Mouse (Mus musculus) intestine, postnatal 0 days (tissue): ENCODE data around the gene Atg101. TPM values are rescaled to one million over a fixed set of nuclear protein-coding genes. Genes with fewer than 3 reads are reported as not detected.

ENCODE experiments used
- ATAC-seq: fragments of 200-750 bp; cut with Nextera tagmentation; 2 replicates; pipeline ENCODE4 v1.8.0; 2017; ENCODE audit warnings: mild to moderate bottlenecking, moderate TSS enrichment, moderate library complexity
- H3K27ac ChIP-seq: fragments of 300-500 bp; sonication (generic); 2 replicates; pipeline ENCODE4 v1.5.1; 2014; ENCODE audit warnings: mild to moderate bottlenecking, low read depth, low read length, moderate library complexity
- H3K27me3 ChIP-seq: fragments of 300-500 bp; sonication (generic); replicated peaks from 2 replicates; pipeline ENCODE4 v1.6.1; 2014; ENCODE audit warnings: low read length, mixed read lengths; ENCODE audit not compliant: control insufficient read depth, insufficient read depth
- H3K36me3 ChIP-seq: fragments of 300-500 bp; sonication (generic); 2 replicates; pipeline ENCODE4 v1.6.1; 2014; ENCODE audit warnings: mild to moderate bottlenecking, moderate library complexity; ENCODE audit not compliant: control insufficient read depth, insufficient read depth
- H3K4me1 ChIP-seq: fragments of 300-500 bp; sonication (generic); replicated peaks from 2 replicates; pipeline ENCODE4 v1.6.1; 2014; ENCODE audit warnings: antibody characterized with exemption, low read length, mixed read lengths; ENCODE audit not compliant: control insufficient read depth, insufficient read depth
- H3K4me2 ChIP-seq: fragments of 300-500 bp; sonication (generic); replicated peaks from 2 replicates; pipeline ENCODE4 v1.6.1; 2014; ENCODE audit warnings: low read depth, mild to moderate bottlenecking, moderate library complexity
- H3K4me3 ChIP-seq: fragments of 300-500 bp; sonication (generic); 2 replicates; pipeline ENCODE4 v1.5.1; 2014; ENCODE audit warnings: low read depth, low read length
- H3K9ac ChIP-seq: fragments of 300-500 bp; sonication (generic); 2 replicates; pipeline ENCODE4 v1.6.1; 2014; ENCODE audit warnings: mild to moderate bottlenecking, low read depth, low read length
- H3K9me3 ChIP-seq: fragments of 300-500 bp; sonication (generic); 2 replicates; pipeline ENCODE4 v1.6.1; 2016; ENCODE audit warnings: mixed run types; ENCODE audit not compliant: control insufficient read depth
- CTCF ChIP-seq: sonication (generic); IDR thresholded peaks from 2 replicates; pipeline ENCODE4 v1.5.1; 2016; ENCODE audit warnings: low read depth, mild to moderate bottlenecking, control low read depth, antibody characterized with exemption, moderate library complexity
- WGBS: fragments of 180-500 bp; shearing (Covaris S2); extraction: QIAGEN DNeasy Blood & Tissue Kit; methylation state at CpG from one replicate; pipeline ENCODE4 v1.1.7; 2014; 5-methylcytosine and 5-hydroxymethylcytosine counted together
- polyA plus RNA-seq: library from polyadenylated mRNA; unstranded; fragments of >200 nt; fragmentation: Nextera tagmentation; extraction: Ambion mirVana; gene quantifications from 2 replicates; pipeline ENCODE4 v1.2.1, GENCODE M21; 2015

Atg101 gene
- 46.5 and 50.9 TPM in 2 replicates for polyA plus RNA-seq

GRCm38 (mm10) chr15:101283911-101284750 is at the start of gene Atg101:
Atg101 (plus strand) TSS chr15:101284272.
- Histone ChIP-seq H3K4me1 (0 out of 2 replicates have a peak, but pooled peaks cover 7% of the 10 kb centered on the region), H3K27ac (peak within 1 kb of the TSS; percentile 61), H3K4me2 (peak within 1 kb of the TSS; percentile 85), H3K27me3 (no peaks in the 10 kb centered on the region), H3K9ac (peak within 1 kb of the TSS; percentile 73), H3K9me3 (no peaks in the 10 kb centered on the region), H3K4me3 (peak within 1 kb of the TSS; percentile 72), H3K36me3 (peaks cover 28% of the 10 kb centered on the region)
- WGBS = under 1% methylated on average over 61 of the region's 61 CpGs
- peak; percentile 95 for TF ChIP-seq CTCF
- peak; percentile 92 for ATAC-seq

GRCm38 (mm10) chr15:101234611-101235341 is 49.3 kb upstream of the Atg101 start:
- Histone ChIP-seq H3K9me3 (no peaks in the 10 kb centered on the region), H3K9ac (no peak overlapping the region), H3K4me1 (0 out of 2 replicates have a peak, but pooled peaks cover 3% of the 10 kb centered on the region), H3K27ac (peak overlapping the region; percentile 83), H3K4me2 (peak overlapping the region; percentile 43), H3K36me3 (peaks cover 12% of the 10 kb centered on the region; the same call in 1 of the 2 replicates), H3K27me3 (no peaks in the 10 kb centered on the region), H3K4me3 (no peak overlapping the region)
- no peak for TF ChIP-seq CTCF
- WGBS = 42% methylated on average over 10 of the region's 10 CpGs
- peak; percentile 51 for ATAC-seq

GRCm38 (mm10) chr15:101235342-101235698 is 48.8 kb upstream of the Atg101 start:
- Histone ChIP-seq H3K27me3 (no peaks in the 10 kb centered on the region), H3K27ac (peak overlapping the region; percentile 83), H3K9me3 (no peaks in the 10 kb centered on the region), H3K4me2 (peak overlapping the region; percentile 43), H3K4me1 (0 out of 2 replicates have a peak, but pooled peaks cover 3% of the 10 kb centered on the region), H3K4me3 (no peak overlapping the region), H3K36me3 (peaks cover 12% of the 10 kb centered on the region; the same call in 1 of the 2 replicates), H3K9ac (no peak overlapping the region)
- ATAC-seq = peak; percentile 15; the same call in 1 of the 2 replicates
- WGBS = 17% methylated on average over 5 of the region's 5 CpGs
- no peak for TF ChIP-seq CTCF

- WGBS = 15% methylated on average over 12 of the region's 12 CpGs
- Histone ChIP-seq H3K4me2 (peak overlapping the region; percentile 43), H3K27ac (peak overlapping the region; percentile 83), H3K4me3 (no peak overlapping the region), H3K27me3 (no peaks in the 10 kb centered on the region), H3K9ac (no peak overlapping the region), H3K4me1 (peaks cover 3% of the 10 kb centered on the region; the same call in 1 of the 2 replicates), H3K9me3 (no peaks in the 10 kb centered on the region), H3K36me3 (peaks cover 9% of the 10 kb centered on the region; the same call in 1 of the 2 replicates)
- ATAC-seq = peak; percentile 4; the same call in 1 of the 2 replicates
- no peak for TF ChIP-seq CTCF
Measured at GRCm38 (mm10) chr15:101235728-101236327, 48.2 kb upstream of the Atg101 start.

- no peak overlapping the region for H3K4me2 ChIP-seq
- no peak overlapping the region for H3K9ac ChIP-seq
- H3K27me3 ChIP-seq = no peaks in the 10 kb centered on the region
- H3K9me3 ChIP-seq = no peaks in the 10 kb centered on the region
- WGBS = 17% methylated on average over 3 of the region's 3 CpGs
- H3K4me3 ChIP-seq = no peak overlapping the region
- H3K36me3 ChIP-seq = no peaks in the 10 kb centered on the region
- H3K4me1 ChIP-seq = peaks cover 3% of the 10 kb centered on the region; the same call in 1 of the 2 replicates
- peak; percentile 89 for TF ChIP-seq CTCF
- no peak overlapping the region for H3K27ac ChIP-seq
- ATAC-seq = no peak
Measured at GRCm38 (mm10) chr15:101236878-101237277, 47.2 kb upstream of the Atg101 start.
